Mouse (Mus musculus): ENCODE results near the gene Celsr3. TPM values are rescaled to one million over a fixed set of nuclear protein-coding genes. Genes with fewer than 3 reads are reported as not detected.

Gene Celsr3
- polyA plus RNA-seq (2014; fragmentation: Nextera tagmentation; extraction: Ambion mirVana) = 15.4 and 16.0 TPM in 2 replicates

DNA sequence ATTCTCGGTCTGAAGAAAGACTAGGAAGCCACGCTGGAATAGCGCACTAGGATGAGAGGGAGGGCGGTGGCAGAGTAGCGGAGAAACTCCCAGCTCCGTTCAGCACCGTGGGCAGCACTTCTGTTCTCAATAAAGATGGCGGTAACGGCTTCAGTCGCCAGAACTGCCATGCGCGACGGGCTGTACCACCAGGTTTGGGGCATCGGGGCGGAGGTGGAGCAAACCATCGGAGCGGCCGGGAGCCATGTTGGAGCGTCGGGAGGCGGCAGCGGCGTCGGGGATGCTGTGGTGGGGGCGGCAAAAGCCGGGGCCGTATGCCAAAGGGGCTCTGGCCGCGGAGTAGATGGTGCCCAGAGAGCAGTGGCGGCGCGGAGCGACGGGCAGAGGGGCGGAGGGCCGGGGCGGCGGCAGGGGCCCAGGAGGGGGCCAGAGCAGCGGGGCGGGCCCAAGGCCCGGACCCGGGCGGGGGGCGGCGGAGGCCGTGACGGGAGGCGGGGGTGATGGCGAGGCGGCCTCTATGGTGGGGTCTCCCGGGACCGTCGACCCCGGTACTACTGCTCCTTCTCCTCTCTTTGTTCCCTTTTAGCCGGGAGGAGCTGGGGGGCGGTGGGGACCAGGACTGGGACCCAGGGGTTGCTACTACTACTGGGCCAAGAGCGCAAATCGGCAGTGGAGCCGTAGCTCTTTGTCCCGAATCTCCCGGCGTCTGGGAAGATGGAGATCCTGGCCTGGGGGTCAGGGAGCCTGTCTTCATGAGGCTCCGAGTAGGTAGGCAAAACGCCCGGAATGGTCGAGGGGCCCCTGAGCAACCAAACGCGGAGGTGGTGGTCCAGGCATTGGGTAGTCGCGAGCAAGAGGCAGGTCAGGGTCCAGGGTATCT lies at the start of gene Celsr3:
Gene Celsr3 (plus strand): TSS at position 501 of the 880 bp plus-strand sequence.
- peak; percentile 61 for ATAC-seq (ENCODE audit: low FRiP score)
- peaks cover 42% of the 10 kb centered on the region for H3K4me1 ChIP-seq (replicated peaks; ENCODE audit: control insufficient read depth, insufficient read depth, low read length)

DNA sequence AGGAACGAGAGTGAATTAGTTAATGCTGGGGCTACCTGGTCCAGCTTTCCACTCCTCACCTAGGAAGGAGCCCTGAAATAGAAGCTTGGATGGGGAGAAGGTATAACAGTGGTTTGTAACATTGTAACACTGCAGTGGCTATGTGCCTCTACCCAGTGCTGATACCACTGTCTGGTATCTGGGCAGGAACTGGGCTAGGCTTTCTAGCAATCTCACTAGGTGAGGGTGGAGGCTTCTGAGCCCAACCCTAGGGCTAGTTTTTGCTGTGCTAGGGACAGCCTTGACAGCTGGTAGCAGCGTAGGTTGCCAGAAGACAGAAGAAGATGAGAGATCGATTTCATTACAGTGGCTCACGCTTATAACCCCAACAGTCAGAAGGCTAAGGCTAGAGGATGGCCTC lies 49.5 kb upstream of the Celsr3 start:
- Histone ChIP-seq H3K4me3 (replicated peaks; ENCODE audit: low read length) (no peak overlapping the region), H3K27ac (no peak overlapping the region), H3K27me3 (ENCODE audit: control insufficient read depth, insufficient read depth, low read length) (no peaks in the 10 kb centered on the region), H3K4me2 (replicated peaks) (no peak overlapping the region), H3K9ac (no peak overlapping the region), H3K36me3 (replicated peaks; ENCODE audit: control insufficient read depth, insufficient read depth) (no peaks in the 10 kb centered on the region), H3K4me1 (replicated peaks; ENCODE audit: control insufficient read depth, insufficient read depth, low read length) (no peaks in the 10 kb centered on the region; the same call in 1 of the 2 replicates), H3K9me3 (ENCODE audit: control insufficient read depth, low read length) (0 out of 2 replicates have a peak, but pooled peaks cover 6% of the 10 kb centered on the region)
- DNase-seq (ENCODE audit: low spot score) = no peak
- ATAC-seq (ENCODE audit: low FRiP score) = no peak
- WGBS = 94% methylated on average over 4 of the region's 4 CpGs

More for the DNA sequence above, at the start of gene Celsr3:
- Histone ChIP-seq H3K4me3 (replicated peaks; ENCODE audit: low read length) (peak within 1 kb of the TSS; percentile 69), H3K27ac (peak within 1 kb of the TSS; percentile 85), H3K27me3 (ENCODE audit: control insufficient read depth, insufficient read depth, low read length) (peaks cover 24% of the 10 kb centered on the region), H3K4me2 (replicated peaks) (peak within 1 kb of the TSS; percentile 86), H3K9me3 (ENCODE audit: control insufficient read depth, low read length) (no peaks in the 10 kb centered on the region), H3K36me3 (replicated peaks; ENCODE audit: control insufficient read depth, insufficient read depth) (peaks cover 40% of the 10 kb centered on the region), H3K9ac (peak within 1 kb of the TSS; percentile 83)
- DNase-seq (ENCODE audit: low spot score) = peak; percentile 91
- 2% methylated on average over 57 of the region's 70 CpGs for WGBS

DNA sequence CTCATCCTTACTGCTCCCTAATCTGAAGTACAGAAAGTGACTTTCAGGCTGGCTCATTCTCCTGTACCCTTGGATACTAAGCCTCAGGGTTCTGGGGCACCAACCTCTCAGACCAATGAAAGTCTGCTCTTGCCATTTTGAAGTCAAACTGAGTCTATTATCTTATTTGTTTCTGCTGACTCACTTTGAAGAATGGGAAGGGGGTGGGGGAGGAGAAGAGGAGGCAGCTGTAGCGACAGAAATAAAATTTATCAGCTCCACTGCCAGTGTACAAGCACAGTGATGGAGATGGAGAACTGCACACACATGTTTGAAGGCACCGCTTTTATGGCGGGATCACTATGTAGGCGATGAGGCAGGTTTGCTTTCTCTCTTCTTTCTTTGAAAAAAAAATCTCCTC lies 48.8 kb upstream of the Celsr3 start:
- WGBS = 79% methylated on average over 4 of the region's 4 CpGs
- Histone ChIP-seq H3K27ac (no peak overlapping the region), H3K36me3 (replicated peaks; ENCODE audit: control insufficient read depth, insufficient read depth) (no peaks in the 10 kb centered on the region), H3K27me3 (ENCODE audit: control insufficient read depth, insufficient read depth, low read length) (no peaks in the 10 kb centered on the region), H3K4me1 (replicated peaks; ENCODE audit: control insufficient read depth, insufficient read depth, low read length) (peaks cover under 1% of the 10 kb centered on the region; the same call in 1 of the 2 replicates), H3K4me2 (replicated peaks) (no peak overlapping the region), H3K9ac (no peak overlapping the region), H3K9me3 (ENCODE audit: control insufficient read depth, low read length) (0 out of 2 replicates have a peak, but pooled peaks cover 6% of the 10 kb centered on the region), H3K4me3 (replicated peaks; ENCODE audit: low read length) (no peak overlapping the region)
- no peak for DNase-seq (ENCODE audit: low spot score)
- ATAC-seq (ENCODE audit: low FRiP score) = no peak

DNA sequence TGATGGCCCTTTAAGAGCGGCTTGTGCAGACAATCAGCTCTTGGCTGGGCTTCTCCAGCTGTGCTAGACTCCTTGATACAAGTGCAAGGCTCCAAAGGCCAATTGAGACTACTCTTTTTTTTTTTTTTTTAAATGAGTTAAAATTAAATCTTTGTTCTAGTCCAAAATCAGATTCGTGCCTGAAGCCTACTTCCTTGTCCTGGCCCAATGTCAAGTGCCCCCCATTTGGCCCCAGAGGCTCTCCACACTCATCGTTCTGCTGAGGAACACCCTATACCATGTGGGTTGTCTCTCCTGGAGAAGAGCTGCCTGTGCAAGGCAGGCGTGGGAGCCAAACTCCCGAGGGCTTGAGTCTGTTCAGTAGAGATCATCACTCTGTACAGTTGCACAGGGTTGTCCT lies 45.2 kb upstream of the Celsr3 start:
- Histone ChIP-seq H3K27ac (no peak overlapping the region), H3K36me3 (replicated peaks; ENCODE audit: control insufficient read depth, insufficient read depth) (no peaks in the 10 kb centered on the region), H3K27me3 (ENCODE audit: control insufficient read depth, insufficient read depth, low read length) (no peaks in the 10 kb centered on the region), H3K4me2 (replicated peaks) (no peak overlapping the region), H3K9ac (no peak overlapping the region), H3K9me3 (ENCODE audit: control insufficient read depth, low read length) (no peaks in the 10 kb centered on the region), H3K4me1 (replicated peaks; ENCODE audit: control insufficient read depth, insufficient read depth, low read length) (peaks cover 21% of the 10 kb centered on the region), H3K4me3 (replicated peaks; ENCODE audit: low read length) (no peak overlapping the region)
- DNase-seq (ENCODE audit: low spot score) (no peak), ATAC-seq (ENCODE audit: low FRiP score) (no peak)
- 65% methylated on average over 5 of the region's 5 CpGs for WGBS

DNA sequence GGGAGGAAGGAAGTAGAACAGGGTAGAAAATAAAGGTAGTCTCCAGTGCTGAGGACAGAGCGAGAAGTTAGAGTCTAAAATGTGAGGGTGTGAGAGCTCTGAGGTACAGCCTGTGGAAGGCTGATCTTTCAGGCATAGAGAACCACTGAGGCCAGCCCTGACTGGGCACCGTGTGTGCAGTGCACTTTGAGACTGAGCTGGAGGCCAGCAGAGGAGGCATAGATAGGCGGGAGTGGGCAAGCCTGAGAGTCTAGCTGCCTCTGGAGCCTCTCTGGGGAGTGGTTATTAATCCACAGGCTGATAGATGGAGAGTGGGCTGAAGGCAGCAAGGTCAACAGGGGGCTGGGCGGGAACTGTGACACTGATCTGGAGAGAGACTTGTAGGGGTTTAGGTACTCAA lies 44.2 kb upstream of the Celsr3 start:
- Histone ChIP-seq H3K4me1 (replicated peaks; ENCODE audit: control insufficient read depth, insufficient read depth, low read length) (peaks cover 30% of the 10 kb centered on the region), H3K4me3 (replicated peaks; ENCODE audit: low read length) (no peak overlapping the region), H3K4me2 (replicated peaks) (no peak overlapping the region), H3K9ac (0 out of 2 replicates have a peak overlapping the region, but pooled peaks have one; percentile 10), H3K27me3 (ENCODE audit: control insufficient read depth, insufficient read depth, low read length) (no peaks in the 10 kb centered on the region), H3K36me3 (replicated peaks; ENCODE audit: control insufficient read depth, insufficient read depth) (peaks cover 2% of the 10 kb centered on the region), H3K9me3 (ENCODE audit: control insufficient read depth, low read length) (no peaks in the 10 kb centered on the region), H3K27ac (no peak overlapping the region)
- 66% methylated on average over 4 of the region's 4 CpGs for WGBS
- ATAC-seq (ENCODE audit: low FRiP score) = no peak
- no peak for DNase-seq (ENCODE audit: low spot score)

DNA sequence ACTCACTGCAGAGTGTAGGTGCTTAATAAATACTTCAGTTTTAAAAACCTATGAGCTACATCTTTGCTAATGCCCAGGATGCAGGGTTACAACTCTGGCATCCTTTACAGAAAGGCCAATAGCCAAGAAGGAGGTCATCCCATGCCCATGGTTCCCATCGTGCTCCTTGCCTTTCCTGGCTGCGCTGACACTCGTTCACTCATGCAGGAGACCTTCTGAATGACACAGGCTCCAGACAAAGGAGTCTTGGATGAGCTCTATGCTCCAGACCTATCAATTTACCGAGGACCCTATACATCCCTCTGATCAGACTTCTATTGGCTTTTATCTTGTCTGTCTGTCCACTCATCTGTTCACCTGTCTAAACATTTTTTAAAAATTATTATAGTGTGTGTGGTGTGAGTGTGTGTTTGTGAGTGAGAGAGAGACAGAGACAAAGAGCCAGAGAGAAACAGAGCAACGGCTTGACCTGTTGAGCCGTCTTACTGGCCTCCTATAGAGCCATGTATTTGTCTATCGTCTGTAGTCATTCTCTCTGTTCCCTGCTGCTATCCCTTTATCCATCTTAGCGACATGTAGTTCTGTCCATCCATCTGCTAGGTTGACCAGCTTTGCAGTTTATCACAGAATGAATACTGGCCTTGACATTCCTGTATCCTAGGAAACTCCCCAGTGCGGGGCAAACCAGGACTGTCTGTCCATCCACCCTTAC lies 43.1 kb upstream of the Celsr3 start:
- H3K9me3 ChIP-seq (ENCODE audit: control insufficient read depth, low read length) = no peaks in the 10 kb centered on the region
- peak; percentile 60 for DNase-seq (ENCODE audit: low spot score)
- peak overlapping the region; percentile 99 for H3K27ac ChIP-seq
- peaks cover 41% of the 10 kb centered on the region for H3K4me1 ChIP-seq (replicated peaks; ENCODE audit: control insufficient read depth, insufficient read depth, low read length)
- H3K4me3 ChIP-seq (replicated peaks; ENCODE audit: low read length) = peak overlapping the region; percentile 83
- 6% methylated on average over 9 of the region's 9 CpGs for WGBS
- H3K9ac ChIP-seq = peak overlapping the region; percentile 99
- peak; percentile 67 for ATAC-seq (ENCODE audit: low FRiP score)
- no peaks in the 10 kb centered on the region for H3K27me3 ChIP-seq (ENCODE audit: control insufficient read depth, insufficient read depth, low read length)
- peak overlapping the region; percentile 96 for H3K4me2 ChIP-seq (replicated peaks)
- peaks cover 10% of the 10 kb centered on the region for H3K36me3 ChIP-seq (replicated peaks; ENCODE audit: control insufficient read depth, insufficient read depth)

DNA sequence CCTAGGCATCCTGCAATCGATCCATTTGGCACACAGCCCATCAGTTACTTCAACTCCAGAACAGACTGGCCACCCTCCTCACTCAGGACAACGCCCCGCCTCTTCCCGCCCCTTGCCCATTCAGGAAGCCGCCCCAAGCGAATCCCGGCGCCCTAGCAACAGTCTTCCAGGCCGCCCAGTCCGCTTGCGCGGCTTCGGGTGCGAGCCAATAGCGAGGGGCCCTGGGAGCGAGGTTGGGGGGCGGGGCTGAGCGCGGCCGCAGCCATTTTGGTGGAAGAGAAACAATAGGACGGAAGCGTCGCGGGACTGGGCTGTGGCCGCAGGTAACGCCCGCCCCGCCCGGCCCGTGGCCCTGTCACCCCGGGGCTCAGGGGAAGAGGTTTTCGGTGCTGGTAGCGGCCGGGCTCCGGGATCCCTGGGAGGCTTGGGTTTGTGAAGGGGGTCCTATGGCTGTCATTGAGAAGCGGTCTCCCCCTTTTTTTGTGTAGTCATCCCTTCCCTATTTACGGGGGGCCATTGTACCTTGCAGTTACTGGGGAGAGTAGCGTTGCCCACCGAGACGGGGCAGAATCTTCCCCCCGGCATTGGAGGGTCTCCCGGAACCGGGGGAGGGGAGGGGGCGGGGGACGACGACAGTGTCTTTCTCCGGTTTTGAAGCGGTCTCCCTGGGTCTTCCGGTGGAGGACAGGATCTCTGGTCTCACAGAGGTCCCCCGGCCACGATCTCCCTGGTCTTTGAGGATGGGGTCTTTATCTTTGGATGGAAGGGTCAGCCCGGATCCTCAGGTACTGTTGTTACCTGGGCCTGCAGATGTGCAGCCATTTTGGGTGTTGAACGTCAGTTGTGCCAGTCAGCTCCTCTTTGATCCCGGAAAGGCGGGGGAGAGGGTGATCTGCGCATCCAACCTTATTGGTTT lies 42.3 kb upstream of the Celsr3 start, which contains the start of gene Ip6k2:
Gene Ip6k2 (plus strand): TSS at position 249 of the 916 bp plus-strand sequence.
- Histone ChIP-seq H3K4me3 (replicated peaks; ENCODE audit: low read length) (peak within 1 kb of the TSS; percentile 83), H3K4me2 (replicated peaks) (peak within 1 kb of the TSS; percentile 96), H3K4me1 (replicated peaks; ENCODE audit: control insufficient read depth, insufficient read depth, low read length) (peaks cover 49% of the 10 kb centered on the region), H3K9me3 (ENCODE audit: control insufficient read depth, low read length) (no peaks in the 10 kb centered on the region), H3K27me3 (ENCODE audit: control insufficient read depth, insufficient read depth, low read length) (no peaks in the 10 kb centered on the region), H3K27ac (peak within 1 kb of the TSS; percentile 99), H3K9ac (peak within 1 kb of the TSS; percentile 99), H3K36me3 (replicated peaks; ENCODE audit: control insufficient read depth, insufficient read depth) (peaks cover 10% of the 10 kb centered on the region)
- peak; percentile 98 for ATAC-seq (ENCODE audit: low FRiP score)
- WGBS = under 1% methylated on average over 56 of the region's 56 CpGs
- DNase-seq (ENCODE audit: low spot score) = peak; percentile 94

DNA sequence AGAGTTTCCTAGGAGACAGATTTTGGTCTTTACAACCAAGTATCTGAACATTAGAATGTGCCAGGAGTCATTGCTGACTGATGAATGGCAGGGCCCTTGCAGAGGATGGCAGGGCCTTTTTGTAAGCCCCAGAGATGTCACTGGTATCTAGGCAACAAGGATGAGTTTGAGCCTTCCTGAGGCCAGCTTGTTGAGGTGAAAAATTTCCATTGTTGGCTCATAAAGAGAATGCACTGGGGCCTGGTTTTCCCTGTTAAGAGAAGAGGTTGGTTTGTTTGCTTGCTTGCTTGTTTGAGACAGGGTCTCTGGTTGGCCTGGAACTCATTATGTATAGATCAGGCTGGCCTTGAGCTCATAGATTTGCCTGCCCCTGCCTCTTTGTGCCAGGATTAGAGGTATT lies 40.7 kb upstream of the Celsr3 start:
- Histone ChIP-seq H3K4me3 (replicated peaks; ENCODE audit: low read length) (peak overlapping the region; percentile 83), H3K27ac (peak overlapping the region; percentile 66), H3K4me1 (replicated peaks; ENCODE audit: control insufficient read depth, insufficient read depth, low read length) (peaks cover 65% of the 10 kb centered on the region), H3K9me3 (ENCODE audit: control insufficient read depth, low read length) (no peaks in the 10 kb centered on the region), H3K4me2 (replicated peaks) (peak overlapping the region; percentile 96), H3K36me3 (replicated peaks; ENCODE audit: control insufficient read depth, insufficient read depth) (peaks cover 10% of the 10 kb centered on the region), H3K9ac (peak overlapping the region; percentile 99), H3K27me3 (ENCODE audit: control insufficient read depth, insufficient read depth, low read length) (no peaks in the 10 kb centered on the region)
- no peak for ATAC-seq (ENCODE audit: low FRiP score)
- no peak for DNase-seq (ENCODE audit: low spot score)

Measured in hindbrain, embryonic 14.5 days (tissue).